Mouse (Mus musculus): ENCODE measurements at regions not wholly inside any gene's neighbourhood (a gene's known extent, or its start where the extent isn't known, plus 50 kb on each side); places are given as distances from the start of the nearest gene placed in this dataset.

GRCm38 (mm10) chr2:131672646-131673045 lies 110.6 kb upstream of the Adra1d start:
- DNase-seq, result no peak

GRCm38 (mm10) chr2:131672223-131672622 lies 110.1 kb upstream of the Adra1d start:
- no peak for DNase-seq

GRCm38 (mm10) chr2:131670876-131671275 lies 108.8 kb upstream of the Adra1d start:
- no peak for DNase-seq

GRCm38 (mm10) chr2:131667874-131668273 lies 105.8 kb upstream of the Adra1d start:
- no peak for DNase-seq

GRCm38 (mm10) chr2:131666841-131667364 lies 104.8 kb upstream of the Adra1d start:
- DNase-seq, result no peak

GRCm38 (mm10) chr2:131664575-131664974 lies 102.5 kb upstream of the Adra1d start:
- DNase-seq, result no peak

- no peak for DNase-seq
Observed at GRCm38 (mm10) chr2:131663199-131663809, 101.2 kb upstream of the Adra1d start.

GRCm38 (mm10) chr2:131652197-131652596 lies 90.1 kb upstream of the Adra1d start:
- peak in 1 of 2 experiments; percentile 33 for DNase-seq

- DNase-seq, result no peak
Observed at GRCm38 (mm10) chr2:131650611-131651153, 88.6 kb upstream of the Adra1d start.

GRCm38 (mm10) chr2:131644166-131644858 lies 82.2 kb upstream of the Adra1d start:
- DNase-seq, result no peak

GRCm38 (mm10) chr2:131642456-131642855 lies 80.4 kb upstream of the Adra1d start:
- no peak for DNase-seq

- no peak for DNase-seq
Observed at GRCm38 (mm10) chr2:131638996-131639605, 77.0 kb upstream of the Adra1d start.

- DNase-seq, result peak in 1 of 2 experiments; percentile 41
Observed at GRCm38 (mm10) chr2:131635791-131636190, 73.7 kb upstream of the Adra1d start.

GRCm38 (mm10) chr2:131617916-131618315 lies 55.8 kb upstream of the Adra1d start:
- DNase-seq, result no peak

- no peak for DNase-seq
Observed at GRCm38 (mm10) chr2:131612486-131612885, 50.4 kb upstream of the Adra1d start.

Data from lung, postnatal 4 days (tissue).